Mouse (Mus musculus) embryo, embryonic 10.5 days (tissue): ENCODE data around the gene C8b.

Experiments used
- DNase-seq: peaks from one replicate; pipeline ENCODE4 v3.0.0-alpha.2; 2015; ENCODE audit warnings: low spot score

Gene C8b

DNA sequence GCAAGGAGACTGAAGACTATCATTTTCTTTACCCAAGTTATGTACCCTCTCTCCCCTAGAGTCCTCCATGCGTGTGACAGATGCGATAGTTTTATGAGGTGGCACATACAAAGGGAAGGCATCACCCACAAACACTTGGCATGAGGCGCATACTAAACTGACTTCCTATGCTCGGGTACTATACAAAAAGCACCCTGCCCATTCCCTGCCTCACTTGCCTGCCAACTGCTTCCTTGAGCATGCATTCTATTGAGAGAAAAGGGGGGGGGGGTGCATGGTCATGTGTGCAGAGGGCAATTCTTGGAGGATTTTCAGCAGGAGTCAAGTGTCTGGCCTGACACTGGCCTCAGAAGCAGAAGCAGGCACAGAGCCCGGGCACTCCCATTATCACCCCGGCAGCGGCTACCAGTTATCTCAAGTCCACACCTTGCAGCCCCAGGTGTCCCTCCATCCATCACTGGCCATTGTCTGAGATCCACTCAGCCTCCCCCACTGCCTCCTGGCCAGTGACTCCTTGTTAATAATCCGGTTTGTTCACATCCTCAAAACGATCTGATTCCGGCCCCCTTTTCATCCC is 44.7 kb downstream of the C8b start:
- DNase-seq: no peak

DNA sequence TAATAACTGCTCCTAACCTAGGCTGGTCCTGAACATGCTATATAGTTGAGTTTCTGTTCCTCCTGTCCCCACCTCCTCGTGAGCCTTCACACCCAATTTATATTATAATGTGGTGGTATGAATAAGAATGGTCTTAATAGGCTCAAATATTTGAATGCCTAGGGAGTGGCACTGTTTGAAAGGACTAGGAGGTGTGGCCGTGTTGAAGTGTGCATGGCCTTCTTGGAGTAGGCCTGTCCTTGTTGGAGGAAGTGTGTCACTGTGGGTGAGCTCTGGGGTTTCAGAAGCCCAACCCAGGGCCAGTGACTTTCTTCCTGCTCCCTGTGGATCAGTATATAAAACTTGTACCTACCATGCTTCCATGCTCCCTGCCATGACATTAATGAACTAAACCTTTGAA is 47.5 kb downstream of the C8b start:
- no peak for DNase-seq

DNA sequence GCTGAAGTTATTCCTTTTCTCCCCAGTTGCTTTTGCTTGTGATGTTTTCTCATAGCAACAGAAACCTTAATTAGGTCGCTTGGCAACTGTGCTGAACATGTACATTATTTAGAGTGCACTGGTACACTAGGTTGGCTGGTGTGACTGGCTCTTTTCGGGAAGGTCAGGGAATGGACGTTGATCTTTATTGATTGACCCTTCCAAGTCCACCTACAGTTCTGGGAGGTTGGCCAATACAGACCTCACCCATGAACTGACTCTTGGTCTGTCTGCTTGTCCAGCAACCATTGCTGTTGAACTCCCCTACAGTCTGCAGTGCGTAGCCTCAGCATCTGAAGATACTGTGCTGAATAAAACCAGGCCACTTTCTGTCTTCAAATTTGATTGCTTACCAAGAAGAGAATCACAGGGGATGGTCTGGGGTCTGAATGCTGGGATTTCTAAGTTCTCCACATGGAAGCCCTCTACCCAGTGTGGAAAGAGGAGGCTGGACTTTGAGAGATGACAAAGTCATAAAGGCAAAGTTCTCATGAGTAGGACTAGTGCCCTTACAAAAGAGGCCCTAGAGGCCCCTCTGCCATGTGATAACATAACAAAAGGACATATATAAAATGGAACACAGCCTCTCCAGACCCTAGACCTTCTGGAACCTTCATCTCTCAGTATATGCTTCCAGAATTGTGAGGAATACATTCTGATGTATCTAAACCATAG is 50.6 kb downstream of the C8b start:
- no peak for DNase-seq

DNA sequence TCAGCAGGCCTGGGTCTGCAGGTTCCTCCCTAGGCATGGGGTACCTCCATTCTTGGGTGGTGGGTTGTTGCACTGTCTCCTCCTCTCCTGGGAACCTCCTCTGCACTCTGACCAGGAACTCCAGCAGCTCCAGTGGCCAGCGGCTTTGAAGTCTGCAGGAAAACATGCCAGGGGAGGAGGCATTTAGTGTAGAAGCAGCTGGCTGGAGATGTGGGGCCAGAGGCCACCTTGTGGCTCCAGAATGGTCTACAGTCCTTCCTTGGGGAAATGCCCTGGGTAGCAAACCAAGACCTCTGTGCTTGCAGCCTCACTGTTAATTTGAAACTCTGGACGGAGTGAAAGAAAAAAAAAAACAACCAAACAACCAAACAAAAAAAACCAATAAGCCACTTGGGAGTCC is 51.4 kb downstream of the C8b start:
- DNase-seq: no peak

DNA sequence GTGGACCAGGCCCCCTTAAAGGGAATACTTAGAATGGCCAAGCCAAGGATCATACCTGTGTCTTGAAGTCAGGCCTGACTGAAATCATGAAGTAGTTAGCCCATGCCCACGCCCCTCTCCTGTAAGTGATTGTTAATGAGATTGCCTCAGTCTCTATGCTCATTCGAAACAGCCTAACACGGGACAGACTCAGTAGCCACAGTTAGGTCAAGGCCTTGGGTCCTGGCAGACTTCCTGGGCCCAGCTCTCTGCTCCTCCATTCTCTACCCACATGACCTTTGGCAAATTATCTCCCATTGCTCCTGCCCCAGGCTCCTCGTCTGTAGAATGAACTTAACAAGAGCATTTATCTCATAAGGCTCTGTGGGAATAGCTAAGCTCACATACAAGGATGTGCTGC is 52.9 kb downstream of the C8b start:
- no peak for DNase-seq

DNA sequence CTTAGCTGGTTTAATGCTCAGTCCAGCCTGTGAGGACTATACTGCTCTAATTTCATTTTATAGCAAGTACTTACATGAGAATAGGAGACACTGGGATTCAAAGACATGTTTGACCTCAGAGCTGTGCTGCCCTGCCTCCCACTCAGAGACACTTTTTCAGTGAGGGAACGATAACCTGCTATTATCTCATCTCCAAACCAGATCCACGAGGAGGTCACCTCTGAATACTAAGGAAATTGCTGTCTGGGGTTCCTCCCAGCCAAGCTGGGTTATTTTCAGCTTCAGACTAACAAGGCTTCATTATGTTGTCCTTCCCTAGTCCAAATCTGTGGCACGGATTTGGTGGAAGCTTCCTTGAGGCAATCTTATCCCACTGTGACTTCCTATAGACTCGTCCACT is 53.8 kb downstream of the C8b start:
- no peak for DNase-seq

DNA sequence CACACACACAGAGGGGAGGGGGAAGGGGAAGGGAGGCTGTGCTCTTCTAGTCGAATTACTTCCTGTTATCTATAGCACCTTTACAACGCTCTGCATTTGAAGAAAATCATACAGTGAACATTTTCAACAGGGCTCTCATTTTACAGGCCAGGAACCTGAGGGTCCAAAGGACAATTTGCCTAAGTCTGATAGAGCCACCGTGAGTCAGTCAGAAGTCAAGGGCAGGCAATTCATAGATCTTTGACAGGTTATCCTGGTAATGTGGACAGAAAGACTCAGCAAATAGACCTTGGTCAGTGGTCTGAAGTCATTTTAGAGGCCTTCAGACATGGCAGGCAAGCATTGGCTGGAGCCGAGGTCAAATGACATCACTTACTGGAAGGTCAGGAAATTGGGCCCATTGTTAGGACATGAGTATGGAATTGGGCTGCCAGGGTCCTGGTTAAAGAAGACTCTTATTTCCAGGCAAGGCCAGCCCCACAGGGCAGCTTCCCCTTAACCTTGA is 57.5 kb downstream of the C8b start:
- no peak for DNase-seq

DNA sequence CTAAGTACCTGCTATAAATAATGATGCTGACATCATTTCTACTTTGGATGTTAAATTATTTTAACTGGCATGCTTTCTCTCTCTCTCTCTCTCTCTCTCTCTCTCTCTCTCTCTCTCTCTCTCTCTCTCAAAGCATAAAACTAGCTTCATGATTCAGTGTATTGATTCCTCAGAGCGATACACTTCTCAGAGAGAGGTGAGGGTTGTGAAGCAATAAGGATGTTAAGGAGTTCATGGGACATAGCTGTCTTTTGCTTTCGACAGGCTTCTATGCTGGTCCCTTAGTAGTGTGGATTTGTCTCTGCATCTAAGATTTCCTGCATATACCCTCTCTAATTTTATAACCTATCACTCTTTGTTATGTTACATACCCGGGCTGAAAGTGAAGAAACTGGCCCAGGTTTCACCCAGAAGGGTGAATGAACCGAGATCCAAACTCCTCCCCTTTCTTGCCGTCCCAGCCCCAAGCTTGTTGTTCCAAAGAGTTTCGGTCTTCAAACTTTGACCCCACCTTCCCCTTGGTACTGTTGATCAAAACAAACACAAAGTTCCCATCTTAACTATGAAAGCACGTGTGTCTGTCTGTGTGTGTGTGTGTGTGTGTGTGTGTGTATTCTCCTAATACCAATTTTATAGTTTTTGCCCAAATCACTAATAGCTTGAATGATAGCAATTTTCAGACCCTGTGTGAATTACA is 58.4 kb downstream of the C8b start:
- DNase-seq: no peak

DNA sequence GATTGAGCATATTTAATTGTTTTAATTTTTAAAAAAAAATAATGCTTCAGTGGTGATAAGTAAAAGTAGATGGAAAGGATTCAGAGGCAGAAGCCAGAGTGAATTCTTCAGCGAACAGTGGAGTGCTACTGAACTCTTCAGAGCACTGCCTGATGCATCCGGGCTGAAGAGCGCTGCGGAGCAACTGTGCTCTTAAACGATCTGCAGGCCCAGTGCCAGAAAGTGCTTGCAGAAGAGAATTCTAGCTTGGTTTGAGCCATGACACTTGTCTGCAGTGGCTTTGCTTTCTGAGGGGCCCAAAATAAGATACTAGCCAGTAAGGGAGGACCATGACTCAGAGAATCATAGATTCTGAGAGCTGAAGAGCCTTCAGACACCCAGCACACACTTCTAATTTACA is 62.8 kb downstream of the C8b start:
- no peak for DNase-seq

DNA sequence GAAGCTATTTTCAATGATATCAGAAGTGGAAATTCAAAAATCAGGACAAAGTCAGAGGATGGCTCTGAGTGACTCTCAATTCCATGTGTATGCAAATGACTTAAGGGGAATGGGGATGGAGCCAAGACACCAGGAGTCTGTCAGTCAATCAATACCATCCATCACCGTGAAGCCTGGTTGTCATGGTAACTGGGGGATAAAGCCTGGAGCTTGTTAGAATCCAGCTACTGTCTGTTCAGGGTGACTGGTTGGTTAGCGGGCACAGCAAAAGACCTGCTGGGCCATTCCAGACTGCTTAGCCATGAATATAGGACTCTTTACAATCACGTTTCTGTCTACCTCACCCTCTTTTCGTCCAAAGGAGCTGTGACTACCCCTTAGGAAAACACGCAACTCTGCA is 69.0 kb downstream of the C8b start:
- peak; percentile 61 for DNase-seq

DNA sequence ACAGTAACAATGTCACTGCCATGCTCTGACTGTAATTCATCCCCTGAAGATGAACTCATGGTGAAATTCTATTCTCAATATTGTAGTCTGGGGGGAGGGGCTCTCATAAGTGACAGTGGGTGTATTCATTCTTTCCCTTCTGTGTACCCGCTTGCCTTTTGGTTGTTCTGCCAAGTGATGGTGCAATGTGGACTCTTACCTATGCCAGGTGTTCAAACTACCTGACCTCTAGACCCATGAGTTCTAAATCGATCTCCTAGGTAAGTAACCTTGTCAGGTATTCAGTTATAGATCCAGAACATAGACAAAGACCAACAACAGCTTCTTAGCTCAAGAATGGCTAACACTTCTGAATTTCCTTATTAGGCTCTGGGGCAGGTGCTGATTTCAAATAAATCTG is 72.2 kb downstream of the C8b start:
- DNase-seq: no peak

DNA sequence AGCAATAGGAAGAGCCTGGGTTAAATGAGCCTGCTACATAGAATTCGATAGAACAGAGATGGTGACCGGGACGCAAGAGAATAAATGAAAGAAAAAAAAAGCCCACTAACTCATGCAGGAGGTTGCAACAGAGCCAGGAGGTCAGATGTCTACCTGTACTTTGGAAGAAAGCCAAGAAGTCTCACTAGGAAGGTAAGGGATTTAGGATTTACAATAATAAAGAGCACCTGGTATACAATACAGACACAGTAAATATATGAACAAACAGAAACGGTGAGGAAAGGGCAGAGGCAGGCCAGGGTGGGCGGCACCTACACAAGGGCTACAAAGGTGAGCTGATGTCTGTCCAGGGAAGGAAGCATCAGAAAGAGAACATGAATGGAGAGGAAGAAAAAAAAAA is 76.1 kb downstream of the C8b start:
- DNase-seq: no peak

DNA sequence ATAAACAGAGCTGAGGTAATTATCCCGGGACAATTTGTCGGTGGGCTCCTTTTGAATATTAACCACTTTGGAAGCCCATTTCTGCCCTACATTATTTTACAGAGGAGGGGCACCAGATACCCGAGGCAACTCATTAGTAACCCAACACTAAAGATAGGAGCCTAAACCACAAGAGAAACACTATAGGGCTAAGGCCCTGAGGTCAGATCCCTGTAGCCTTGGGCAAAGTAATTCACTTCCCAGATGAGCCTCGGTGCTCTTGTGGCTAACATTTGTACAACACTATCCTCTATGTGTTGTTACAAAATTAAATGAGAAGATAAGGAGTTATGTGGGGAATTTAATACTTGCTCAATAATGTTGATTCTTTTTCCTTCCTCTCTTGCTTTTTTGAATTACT is 77.4 kb downstream of the C8b start:
- peak; percentile 21 for DNase-seq
